Mouse (Mus musculus) myocyte (in vitro differentiated cells): ENCODE measurements at regions not wholly inside any gene's neighbourhood (a gene's known extent, or its start where the extent isn't known, plus 50 kb on each side); places are given as distances from the start of the nearest gene placed in this dataset.
A peak's percentile ranks its signal among the peaks of the same experiment; 100 is the strongest.

ENCODE experiments used
- H3K27me3 ChIP-seq: one replicate; pipeline ENCODE4 v1.6.1; 2011; ENCODE audit not compliant: control insufficient read depth, insufficient read depth, insufficient read length
- H3K36me3 ChIP-seq: one replicate; pipeline ENCODE4 v1.6.1; 2011; ENCODE audit not compliant: control insufficient read depth, insufficient read depth
- H3K4me2 ChIP-seq: one replicate; pipeline ENCODE4 v1.6.1; 2011; ENCODE audit warnings: low read depth, control low read depth
- H3K4me3 ChIP-seq: one replicate; pipeline ENCODE4 v1.5.1; 2011; ENCODE audit warnings: mild to moderate bottlenecking, control low read depth, moderate library complexity
- H3K79me2 ChIP-seq: one replicate; pipeline ENCODE4 v1.6.1; 2011; ENCODE audit not compliant: control insufficient read depth, insufficient read depth
- H3ac ChIP-seq: one replicate; pipeline ENCODE4 v1.6.1; 2011; ENCODE audit not compliant: control insufficient read depth, insufficient read length
- CEBPB ChIP-seq: IDR thresholded peaks from 2 replicates; pipeline ENCODE4 v1.6.1; 2011; ENCODE audit warnings: mild to moderate bottlenecking, moderate library complexity; ENCODE audit not compliant: poor library complexity, insufficient read depth, severe bottlenecking
- E2F4 ChIP-seq: IDR thresholded peaks from one replicate; pipeline ENCODE4 v1.6.1; 2011; ENCODE audit warnings: mild to moderate bottlenecking, control low read depth, moderate library complexity; ENCODE audit not compliant: insufficient read depth
- MAX ChIP-seq: IDR thresholded peaks from one replicate; pipeline ENCODE4 v1.6.1; 2011; ENCODE audit warnings: low read depth, mild to moderate bottlenecking, control low read depth
- MYOD1 ChIP-seq, 3 experiments: IDR thresholded peaks; one replicate each; pipeline ENCODE4 v1.6.1; 2011; ENCODE audit warnings: control low read depth in 2 of 3, low read depth in 2 of 3, mild to moderate bottlenecking in 2 of 3, moderate library complexity in 1 of 3; ENCODE audit not compliant: insufficient read length in 2 of 3, control insufficient read depth in 1 of 3
- MYOG ChIP-seq, 3 experiments: IDR thresholded peaks; one replicate each; pipeline ENCODE4 v1.6.1; 2011; ENCODE audit warnings: control low read depth in 2 of 3, low read depth in 2 of 3, mild to moderate bottlenecking in 2 of 3; ENCODE audit not compliant: insufficient read length in 2 of 3, control insufficient read depth in 1 of 3, insufficient read depth in 1 of 3
- POLR2A ChIP-seq: IDR thresholded peaks from one replicate; pipeline ENCODE4 v1.6.1; 2011; ENCODE audit warnings: low read depth, mild to moderate bottlenecking, control low read depth, moderate library complexity; ENCODE audit not compliant: insufficient read length
- POLR2AphosphoS2 ChIP-seq: IDR thresholded peaks from one replicate; pipeline ENCODE4 v1.6.1; 2011; ENCODE audit warnings: low read depth, control low read depth; ENCODE audit not compliant: insufficient read length
- REST ChIP-seq: IDR thresholded peaks from one replicate; pipeline ENCODE4 v1.6.1; 2011; ENCODE audit warnings: mild to moderate bottlenecking, control low read depth, moderate library complexity; ENCODE audit not compliant: insufficient read depth, insufficient read length
- SRF ChIP-seq: IDR thresholded peaks from one replicate; pipeline ENCODE4 v1.6.1; 2011; ENCODE audit warnings: low read depth; ENCODE audit not compliant: control insufficient read depth, insufficient read length
- TCF12 ChIP-seq: IDR thresholded peaks from one replicate; pipeline ENCODE4 v1.6.1; 2011; ENCODE audit warnings: mild to moderate bottlenecking, control low read depth; ENCODE audit not compliant: poor library complexity, insufficient read depth, severe bottlenecking
- TCF3 ChIP-seq: IDR thresholded peaks from one replicate; pipeline ENCODE4 v1.6.1; 2011; ENCODE audit warnings: low read depth, control low read depth; ENCODE audit not compliant: insufficient read length
- USF1 ChIP-seq: IDR thresholded peaks from one replicate; pipeline ENCODE4 v1.6.1; 2011; ENCODE audit warnings: low read depth, mild to moderate bottlenecking, control low read depth, moderate library complexity

DNA sequence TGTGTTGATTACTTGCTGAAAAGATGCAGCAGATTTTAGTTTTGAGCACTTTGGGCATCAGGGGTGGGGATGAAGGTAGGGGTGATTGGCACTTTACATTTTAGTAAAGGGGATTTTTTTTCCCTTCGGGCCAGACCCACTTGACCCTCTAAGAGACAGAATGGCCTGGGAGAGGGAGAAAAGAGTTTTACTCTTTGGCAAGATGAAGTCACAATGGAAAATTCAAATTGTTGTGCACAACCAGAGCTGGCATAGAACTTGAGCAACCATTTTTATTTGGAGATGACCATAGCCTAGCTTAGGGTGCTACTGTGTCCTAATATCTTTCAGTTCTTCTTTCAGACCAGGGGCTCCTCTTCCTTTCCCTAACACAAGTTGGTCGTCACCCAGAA lies 88.5 kb upstream of the Ssbp2 start:
- TF ChIP-seq TCF12 (no peak), MYOG (IDR thresholded peaks at IDR 0.05; ENCODE audit: control insufficient read depth in 1 of 3, insufficient read depth in 1 of 3, insufficient read length in 2 of 3, low read depth in 2 of 3) (no peak), TCF3 (no peak), CEBPB (no peak), E2F4 (no peak), MYOD1 (IDR thresholded peaks at IDR 0.05; ENCODE audit: control insufficient read depth in 1 of 3, insufficient read length in 2 of 3, low read depth in 2 of 3) (no peak), MAX (no peak), USF1 (no peak), POLR2AphosphoS2 (no peak), POLR2A (no peak), REST (no peak), SRF (no peak)
- Histone ChIP-seq H3ac (no peak overlapping the region), H3K79me2 (no peaks in the 10 kb centered on the region), H3K36me3 (no peaks in the 10 kb centered on the region), H3K4me2 (peak overlapping the region; percentile 88), H3K27me3 (no peaks in the 10 kb centered on the region), H3K4me3 (peak overlapping the region; percentile 22)

DNA sequence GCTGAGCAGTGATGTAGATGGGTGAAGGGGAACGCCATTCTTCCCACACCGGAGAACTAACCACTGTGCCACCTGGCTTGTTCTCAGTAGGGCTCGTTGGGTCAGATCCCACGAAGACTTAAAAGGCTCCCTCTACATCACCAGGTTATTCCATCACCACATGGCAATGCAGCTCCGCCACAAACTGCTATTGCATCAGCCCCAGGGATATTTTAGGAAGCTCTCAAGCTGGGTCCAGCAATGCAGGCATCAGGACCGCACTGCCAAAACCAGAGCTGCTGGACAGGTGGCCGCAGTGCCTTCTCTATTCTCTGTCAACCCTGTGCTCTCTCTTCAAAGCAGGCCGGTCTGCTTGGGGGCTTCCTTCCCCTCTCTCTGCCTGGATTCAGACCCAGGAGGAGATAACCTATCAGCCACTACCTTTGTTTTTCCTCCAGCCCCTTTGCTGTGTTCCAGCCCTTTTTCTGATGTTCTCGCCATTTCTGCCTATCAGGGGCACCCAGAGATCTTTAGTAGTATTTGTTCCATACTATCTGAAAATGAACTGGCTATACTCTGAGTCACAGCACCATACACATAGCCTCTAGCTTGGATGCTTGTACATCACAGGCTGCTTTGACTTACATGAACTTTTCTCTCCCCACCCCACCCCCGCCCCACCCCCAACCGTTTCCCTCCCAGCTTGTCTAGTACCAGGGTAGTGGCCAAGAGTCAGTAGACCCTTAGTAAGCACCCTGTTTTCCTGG lies 87.8 kb upstream of the Ssbp2 start:
- H3K4me3 ChIP-seq = no peak overlapping the region
- H3K27me3 ChIP-seq = no peaks in the 10 kb centered on the region
- TF ChIP-seq MYOD1 (IDR thresholded peaks at IDR 0.05; ENCODE audit: control insufficient read depth in 1 of 3, insufficient read length in 2 of 3, low read depth in 2 of 3) (peak; percentile 57 to 91 (median 91)), E2F4 (no peak), USF1 (no peak), SRF (peak; percentile 68), CEBPB (peak; percentile 97), TCF12 (peak; percentile 89), POLR2AphosphoS2 (no peak), POLR2A (peak; percentile 51), MAX (peak; percentile 79), MYOG (IDR thresholded peaks at IDR 0.05; ENCODE audit: control insufficient read depth in 1 of 3, insufficient read depth in 1 of 3, insufficient read length in 2 of 3, low read depth in 2 of 3) (peak; percentile 50 to 96 (median 69))
- H3K79me2 ChIP-seq = no peaks in the 10 kb centered on the region
- peak overlapping the region; percentile 88 for H3K4me2 ChIP-seq
- H3ac ChIP-seq = no peak overlapping the region
- no peaks in the 10 kb centered on the region for H3K36me3 ChIP-seq

- H3ac ChIP-seq = no peak overlapping the region
- H3K36me3 ChIP-seq = no peaks in the 10 kb centered on the region
- no peak overlapping the region for H3K4me3 ChIP-seq
- H3K4me2 ChIP-seq = no peak overlapping the region
- no peaks in the 10 kb centered on the region for H3K79me2 ChIP-seq
- no peak for TF ChIP-seq POLR2AphosphoS2
- TF ChIP-seq REST = no peak
- no peak for TF ChIP-seq TCF12
- TF ChIP-seq TCF3 = no peak
- no peak for TF ChIP-seq MYOG (IDR thresholded peaks at IDR 0.05; ENCODE audit: control insufficient read depth in 1 of 3, insufficient read depth in 1 of 3, insufficient read length in 2 of 3, low read depth in 2 of 3)
- TF ChIP-seq USF1 = no peak
- TF ChIP-seq MAX = no peak
- no peak for TF ChIP-seq POLR2A
- TF ChIP-seq E2F4 = no peak
- no peak for TF ChIP-seq CEBPB
- no peaks in the 10 kb centered on the region for H3K27me3 ChIP-seq
Observed at GRCm38 (mm10) chr13:91374141-91374540, 85.9 kb upstream of the Ssbp2 start.

GRCm38 (mm10) chr13:91376556-91376955 lies 83.5 kb upstream of the Ssbp2 start:
- Histone ChIP-seq H3K4me3 (no peak overlapping the region), H3ac (no peak overlapping the region), H3K36me3 (no peaks in the 10 kb centered on the region), H3K4me2 (no peak overlapping the region), H3K27me3 (no peaks in the 10 kb centered on the region), H3K79me2 (no peaks in the 10 kb centered on the region)
- TF ChIP-seq USF1 = no peak

DNA sequence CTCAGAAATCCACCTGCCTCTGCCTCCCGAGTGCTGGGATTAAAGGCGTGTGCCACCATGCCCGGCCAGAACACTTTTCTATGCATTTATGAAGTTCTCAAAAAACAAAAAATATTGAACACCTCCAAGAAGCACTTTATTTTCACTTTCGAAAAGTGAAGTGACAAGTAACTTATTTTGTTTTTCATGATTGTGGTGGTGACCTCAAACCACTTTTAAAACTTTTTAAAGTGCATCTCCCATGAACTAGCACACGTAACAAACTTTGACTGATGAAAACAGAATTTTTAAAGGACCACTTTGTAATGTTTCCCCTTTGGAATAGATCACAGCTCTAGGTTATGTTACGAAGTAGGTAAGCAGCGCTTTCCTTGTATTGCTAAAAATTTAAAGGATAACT lies 82.7 kb upstream of the Ssbp2 start:
- H3ac ChIP-seq = no peak overlapping the region
- H3K4me2 ChIP-seq = no peak overlapping the region
- H3K79me2 ChIP-seq = no peaks in the 10 kb centered on the region
- no peak overlapping the region for H3K4me3 ChIP-seq
- TF ChIP-seq E2F4 (no peak), POLR2A (no peak), CEBPB (no peak), POLR2AphosphoS2 (no peak), TCF3 (no peak), REST (no peak), MYOD1 (IDR thresholded peaks at IDR 0.05; ENCODE audit: control insufficient read depth in 1 of 3, insufficient read length in 2 of 3, low read depth in 2 of 3) (no peak), TCF12 (no peak), USF1 (no peak), MAX (no peak), SRF (no peak), MYOG (IDR thresholded peaks at IDR 0.05; ENCODE audit: control insufficient read depth in 1 of 3, insufficient read depth in 1 of 3, insufficient read length in 2 of 3, low read depth in 2 of 3) (no peak)
- no peaks in the 10 kb centered on the region for H3K36me3 ChIP-seq
- H3K27me3 ChIP-seq = no peaks in the 10 kb centered on the region
